Mouse (Mus musculus) left cerebral cortex, postnatal 36 days (tissue): Measurements from ENCODE around the gene Arhgap20. TPM values are rescaled to one million over a fixed set of nuclear protein-coding genes. Genes with fewer than 3 reads are reported as not detected.
A peak's percentile ranks its signal among the peaks of the same experiment; 100 is the strongest.

ENCODE experiments used
- DNase-seq, 2 experiments: peaks; one replicate each; pipeline ENCODE4 v3.0.0; 2021 to 2022; ENCODE audit warnings: low spot score in 2 of 2, mixed read lengths in 1 of 2
- intact Hi-C: fragments of 180-260 bp; cut with DNase I; formaldehyde crosslinking; loops from one replicate; pipeline ENCODE4 v1.15.1; 2025
- total RNA-seq, 2 experiments: library from RNA; stranded (reverse); gene quantifications; 2 replicates each; pipeline ENCODE4 v1.2.3; 2021

The Arhgap20 gene
- total RNA-seq, 2 experiments from 2014 or later, result 83.9 to 87.7 TPM

GRCm38 (mm10) chr9:51788466-51788865 lies 23.3 kb downstream of the Arhgap20 start:
- DNase-seq, result no peak
- intact Hi-C loops, result no loop called here

GRCm38 (mm10) chr9:51795206-51795605 lies 30.1 kb downstream of the Arhgap20 start:
- DNase-seq, result no peak
- intact Hi-C loops, result no loop called here

GRCm38 (mm10) chr9:51798251-51798650 lies 33.1 kb downstream of the Arhgap20 start:
- DNase-seq, result no peak
- intact Hi-C loops, result no loop called here

- intact Hi-C loops, result no loop called here
- DNase-seq, result no peak
These were observed 34.0 kb downstream of the Arhgap20 start for GRCm38 (mm10) chr9:51799156-51799555.

- intact Hi-C loops, result no loop called here
- DNase-seq, result no peak
These were observed 42.1 kb downstream of the Arhgap20 start for GRCm38 (mm10) chr9:51807272-51807671.

GRCm38 (mm10) chr9:51812931-51813330 lies 47.8 kb downstream of the Arhgap20 start:
- intact Hi-C loops, result no loop called here

GRCm38 (mm10) chr9:51824516-51824915 lies 59.4 kb downstream of the Arhgap20 start:
- DNase-seq, result no peak
- intact Hi-C loops, result no loop called here

More at GRCm38 (mm10) chr9:51812931-51813330, 47.8 kb downstream of the Arhgap20 start:
- DNase-seq, result no peak

GRCm38 (mm10) chr9:51831596-51831995 lies 66.5 kb downstream of the Arhgap20 start:
- DNase-seq, result no peak
- intact Hi-C loops, result no loop called here

- intact Hi-C loops, result no loop called here
- DNase-seq, result no peak
These were observed 67.2 kb downstream of the Arhgap20 start for GRCm38 (mm10) chr9:51832368-51832767.

- intact Hi-C loops, result no loop called here
These were observed 72.6 kb downstream of the Arhgap20 start for GRCm38 (mm10) chr9:51837716-51838115.

GRCm38 (mm10) chr9:51843216-51843615 lies 78.1 kb downstream of the Arhgap20 start:
- intact Hi-C loops, result no loop called here
- DNase-seq, result no peak

More at GRCm38 (mm10) chr9:51837716-51838115, 72.6 kb downstream of the Arhgap20 start:
- no peak for DNase-seq

- intact Hi-C loops, result no loop called here
- DNase-seq, result no peak
These were observed 80.7 kb downstream of the Arhgap20 start for GRCm38 (mm10) chr9:51845796-51846195.

GRCm38 (mm10) chr9:51853772-51854171 lies 88.6 kb downstream of the Arhgap20 start:
- intact Hi-C loops, result no loop called here
- DNase-seq, result no peak

GRCm38 (mm10) chr9:51864273-51864672 lies 99.1 kb downstream of the Arhgap20 start:
- DNase-seq, result no peak
- intact Hi-C loops, result no loop called here

- intact Hi-C loops, result no loop called here
- DNase-seq, result no peak
These were observed 101.5 kb downstream of the Arhgap20 start for GRCm38 (mm10) chr9:51866634-51867033.

GRCm38 (mm10) chr9:51869056-51869455 lies 103.9 kb downstream of the Arhgap20 start:
- intact Hi-C loops, result no loop called here

GRCm38 (mm10) chr9:51874348-51874747 lies 109.2 kb downstream of the Arhgap20 start:
- DNase-seq, result no peak
- intact Hi-C loops, result no loop called here

More at GRCm38 (mm10) chr9:51869056-51869455, 103.9 kb downstream of the Arhgap20 start:
- DNase-seq, result no peak

GRCm38 (mm10) chr9:51875531-51875930 lies 110.4 kb downstream of the Arhgap20 start:
- intact Hi-C loops, result no loop called here
- DNase-seq, result no peak

- intact Hi-C loops, result no loop called here
- peak in 1 of 2 experiments; percentile 21 for DNase-seq
These were observed 116.2 kb downstream of the Arhgap20 start for GRCm38 (mm10) chr9:51881386-51881785.

GRCm38 (mm10) chr9:51881881-51882280 lies 116.7 kb downstream of the Arhgap20 start:
- no peak for DNase-seq
- intact Hi-C loops, result no loop called here

- intact Hi-C loops, result no loop called here
- DNase-seq, result no peak
These were observed 118.2 kb downstream of the Arhgap20 start for GRCm38 (mm10) chr9:51883319-51883718.

- DNase-seq, result no peak
- intact Hi-C loops, result no loop called here
These were observed 127.8 kb downstream of the Arhgap20 start for GRCm38 (mm10) chr9:51892921-51893320.
